Mouse (Mus musculus) C2C12 (cell line): ENCODE data around the gene Slc39a11. TPM values are rescaled to one million over a fixed set of nuclear protein-coding genes. Genes with fewer than 3 reads are reported as not detected.

Source experiments
- H3K27me3 ChIP-seq: one replicate; pipeline ENCODE4 v1.6.1; 2011; ENCODE audit not compliant: control insufficient read depth, insufficient read depth, insufficient read length
- H3K36me3 ChIP-seq: one replicate; pipeline ENCODE4 v1.6.1; 2011; ENCODE audit not compliant: control insufficient read depth, insufficient read depth
- H3K4me3 ChIP-seq: one replicate; pipeline ENCODE4 v1.5.1; 2011; ENCODE audit warnings: mild to moderate bottlenecking, control low read depth; ENCODE audit not compliant: poor library complexity, insufficient read depth, severe bottlenecking
- H3K79me2 ChIP-seq: one replicate; pipeline ENCODE4 v1.6.1; 2011; ENCODE audit not compliant: control insufficient read depth, insufficient read depth
- H3K79me3 ChIP-seq: one replicate; pipeline ENCODE4 v1.6.1; 2011; ENCODE audit warnings: low read depth, control low read depth
- H3ac ChIP-seq: one replicate; pipeline ENCODE3; 2011; ENCODE audit warnings: low read depth; ENCODE audit not compliant: control insufficient read depth, insufficient read length
- CEBPB ChIP-seq: IDR thresholded peaks from one replicate; pipeline ENCODE4 v1.6.1; 2011; ENCODE audit warnings: low read depth, mild to moderate bottlenecking, control low read depth, moderate library complexity
- CTCF ChIP-seq: IDR thresholded peaks from one replicate; pipeline ENCODE4 v1.5.1; 2011; ENCODE audit not compliant: control insufficient read depth, insufficient read depth, insufficient read length
- FOSL1 ChIP-seq: IDR thresholded peaks from one replicate; pipeline ENCODE4 v1.8.0; 2011; ENCODE audit warnings: mild to moderate bottlenecking, low read length; ENCODE audit not compliant: poor library complexity, insufficient read depth, severe bottlenecking
- MAX ChIP-seq: IDR thresholded peaks from one replicate; pipeline ENCODE4 v1.6.1; 2011; ENCODE audit warnings: mild to moderate bottlenecking, control low read depth
- MYOD1 ChIP-seq: IDR thresholded peaks from one replicate; pipeline ENCODE4 v1.6.1; 2011; ENCODE audit warnings: low read depth; ENCODE audit not compliant: control insufficient read depth, insufficient read length
- MYOG ChIP-seq: IDR thresholded peaks from one replicate; pipeline ENCODE4 v1.6.1; 2011; ENCODE audit not compliant: control insufficient read depth, insufficient read length; ENCODE audit errors: extremely low read depth
- USF1 ChIP-seq: IDR thresholded peaks from one replicate; pipeline ENCODE4 v1.6.1; 2011; ENCODE audit warnings: low read depth, mild to moderate bottlenecking, control low read depth, moderate library complexity
- polyA plus RNA-seq: library from polyadenylated mRNA; unstranded; fragments of >200 nt; fragmentation: generic; extraction: Trizol; gene quantifications from one replicate; pipeline ENCODE4 v1.2.1, GENCODE M21; 2012; ENCODE audit warnings: missing spikeins

The Slc39a11 gene
- polyA plus RNA-seq, 1 experiment = 10.0 TPM

DNA sequence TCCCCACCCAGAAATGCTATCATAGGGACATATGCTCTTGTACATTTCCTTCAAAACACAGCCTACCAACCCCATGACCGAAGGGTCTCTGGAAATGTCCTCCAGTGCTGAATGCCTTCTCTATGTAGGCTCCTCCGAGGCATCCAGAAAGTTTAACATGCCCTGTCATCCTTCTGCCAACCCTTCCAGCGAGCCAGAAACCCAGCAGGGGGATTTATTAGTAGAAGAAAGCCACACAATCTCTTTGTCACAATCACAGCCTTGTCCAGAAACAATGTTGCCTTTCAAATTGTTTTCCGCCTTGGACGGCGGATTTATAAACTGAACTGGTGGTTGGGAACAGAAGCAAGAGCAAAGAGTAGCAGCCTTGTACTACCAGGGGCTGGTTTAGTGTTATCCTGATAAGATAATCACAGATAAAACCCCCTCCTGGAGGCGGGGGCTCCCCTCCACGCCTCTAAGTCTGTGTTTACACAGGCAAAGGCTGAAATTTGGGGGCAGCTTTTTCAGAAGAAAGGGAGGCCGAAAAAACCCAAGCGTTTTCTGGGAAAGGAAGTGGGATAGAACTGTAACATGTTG lies 372.8 kb downstream of the Slc39a11 start:
- no peaks in the 10 kb centered on the region for H3K27me3 ChIP-seq
- H3K79me3 ChIP-seq = no peaks in the 10 kb centered on the region
- no peaks in the 10 kb centered on the region for H3K79me2 ChIP-seq
- H3K4me3 ChIP-seq = no peak overlapping the region
- H3K36me3 ChIP-seq = no peaks in the 10 kb centered on the region
- TF ChIP-seq CTCF = no peak
- TF ChIP-seq MYOD1 = no peak
- TF ChIP-seq MAX = no peak
- TF ChIP-seq FOSL1 = no peak
- no peak for TF ChIP-seq USF1
- TF ChIP-seq CEBPB = no peak
- TF ChIP-seq MYOG = no peak
- no peak overlapping the region for H3ac ChIP-seq

- no peak for TF ChIP-seq USF1
- no peak for TF ChIP-seq MAX
- no peak for TF ChIP-seq FOSL1
- no peak for TF ChIP-seq CTCF
- no peak for TF ChIP-seq MYOD1
- TF ChIP-seq CEBPB = no peak
- no peak for TF ChIP-seq MYOG
Measured at GRCm38 (mm10) chr11:113276518-113276917, 373.4 kb downstream of the Slc39a11 start.

GRCm38 (mm10) chr11:113274037-113274436 lies 375.8 kb downstream of the Slc39a11 start:
- no peak overlapping the region for H3ac ChIP-seq
- TF ChIP-seq CEBPB = no peak
- no peak for TF ChIP-seq MAX
- TF ChIP-seq FOSL1 = no peak
- TF ChIP-seq USF1 = no peak
- TF ChIP-seq MYOG = no peak
- TF ChIP-seq MYOD1 = no peak
- TF ChIP-seq CTCF = no peak
- H3K79me3 ChIP-seq = no peaks in the 10 kb centered on the region
- H3K27me3 ChIP-seq = no peaks in the 10 kb centered on the region
- H3K4me3 ChIP-seq = no peak overlapping the region
- H3K36me3 ChIP-seq = no peaks in the 10 kb centered on the region
- H3K79me2 ChIP-seq = no peaks in the 10 kb centered on the region

More at GRCm38 (mm10) chr11:113276518-113276917, 373.4 kb downstream of the Slc39a11 start:
- no peak overlapping the region for H3K4me3 ChIP-seq
- no peaks in the 10 kb centered on the region for H3K79me2 ChIP-seq
- no peak overlapping the region for H3ac ChIP-seq
- H3K27me3 ChIP-seq = no peaks in the 10 kb centered on the region
- H3K36me3 ChIP-seq = no peaks in the 10 kb centered on the region
- H3K79me3 ChIP-seq = no peaks in the 10 kb centered on the region

- H3K27me3 ChIP-seq = no peaks in the 10 kb centered on the region
- H3ac ChIP-seq = no peak overlapping the region
- no peaks in the 10 kb centered on the region for H3K79me3 ChIP-seq
- no peak overlapping the region for H3K4me3 ChIP-seq
- no peak for TF ChIP-seq CTCF
- no peak for TF ChIP-seq USF1
- TF ChIP-seq CEBPB = no peak
- no peak for TF ChIP-seq MYOG
- no peak for TF ChIP-seq MAX
- no peak for TF ChIP-seq MYOD1
- TF ChIP-seq FOSL1 = no peak
- H3K36me3 ChIP-seq = no peaks in the 10 kb centered on the region
- no peaks in the 10 kb centered on the region for H3K79me2 ChIP-seq
Measured at GRCm38 (mm10) chr11:113271857-113272256, 378.0 kb downstream of the Slc39a11 start.

- Histone ChIP-seq H3K79me3 (no peaks in the 10 kb centered on the region), H3K4me3 (no peak overlapping the region), H3K36me3 (no peaks in the 10 kb centered on the region), H3K79me2 (no peaks in the 10 kb centered on the region), H3ac (no peak overlapping the region), H3K27me3 (no peaks in the 10 kb centered on the region)
- TF ChIP-seq CEBPB (no peak), MAX (no peak), CTCF (no peak), MYOG (no peak), FOSL1 (no peak), MYOD1 (no peak), USF1 (no peak)
Measured at GRCm38 (mm10) chr11:113268831-113269319, 381.0 kb downstream of the Slc39a11 start.
